Mouse (Mus musculus): ENCODE measurements around the gene Slc35f1.

- TF ChIP-seq CTCF (IDR thresholded peaks at IDR 0.05; ENCODE audit: low read depth, low read length): no peak
- TF ChIP-seq POLR2A (IDR thresholded peaks at IDR 0.05; ENCODE audit: extremely low read depth, insufficient read depth, low read length): no peak
These were observed 466.0 kb downstream of the Slc35f1 start for GRCm38 (mm10) chr10:53156374-53156773.

Data from liver, adult 2 months (tissue).